Mouse (Mus musculus) erythroblast, embryonic 14.5 days (primary cell): Measurements from ENCODE around the gene Hist1h3h.

Source experiments
- GATA1 ChIP-seq: IDR thresholded peaks from 2 replicates; pipeline ENCODE4 v1.6.1; 2012; ENCODE audit warnings: low read length, inconsistent platforms, mixed read lengths
- TAL1 ChIP-seq: IDR thresholded peaks from 3 replicates; pipeline ENCODE4 v1.6.1; 2012; ENCODE audit warnings: low read length, inconsistent platforms, mixed read lengths

DNA sequence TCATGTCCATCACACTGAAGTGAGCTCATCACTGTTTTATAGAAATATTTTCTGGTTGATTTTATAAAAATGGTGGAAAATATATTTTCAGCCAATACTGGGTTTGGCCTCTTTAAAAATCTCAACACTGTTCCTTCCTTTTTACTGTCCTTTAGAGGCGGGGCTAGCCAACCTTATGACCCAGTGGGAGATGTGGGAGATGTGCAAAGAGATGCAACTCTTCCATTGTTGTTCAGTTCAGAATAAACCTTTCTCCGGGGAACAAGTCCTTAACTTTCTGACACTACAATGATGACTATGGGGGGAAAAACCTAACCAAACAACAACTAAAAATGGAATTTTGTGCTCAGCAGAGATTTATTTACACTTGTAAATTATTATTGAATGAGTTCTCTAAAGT, 40.2 kb upstream of the Hist1h3h start, which contains the start of gene Olfr1360:
- TF ChIP-seq GATA1, result no peak
- no peak for TF ChIP-seq TAL1
